Mouse (Mus musculus): ENCODE measurements around the gene Zfp622.

DNA sequence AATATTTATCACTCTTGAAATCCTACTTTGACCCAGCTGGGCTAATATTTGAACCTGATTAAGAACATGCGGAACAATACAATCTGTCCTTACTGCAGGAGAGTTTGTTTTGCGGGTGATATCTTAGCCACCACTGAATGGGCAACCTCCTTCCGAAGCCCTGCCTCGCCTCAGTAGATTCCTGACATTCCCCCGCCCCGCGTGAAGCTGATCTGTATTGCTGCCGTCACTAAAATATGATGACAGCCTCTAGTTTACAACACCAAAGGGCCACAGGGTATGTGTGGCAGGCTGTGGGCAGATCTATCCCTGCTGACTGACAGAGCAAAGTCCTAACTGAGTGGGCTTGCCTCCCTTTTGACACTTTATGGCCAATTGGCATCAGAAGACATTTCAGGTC is 38.9 kb upstream of the Zfp622 start:
- no peak for TF ChIP-seq CTCF (IDR thresholded peaks at IDR 0.05; ENCODE audit: insufficient read depth, low read depth, low read length)
- no peak for TF ChIP-seq POLR2A (IDR thresholded peaks at IDR 0.05; ENCODE audit: insufficient read depth, low read depth, low read length)
